Mouse (Mus musculus) hindbrain, embryonic 13.5 days (tissue): Measurements from ENCODE around the gene Mmp14. TPM values are rescaled to one million over a fixed set of nuclear protein-coding genes. Genes with fewer than 3 reads are reported as not detected.

ENCODE experiments used
- ATAC-seq: fragments of 200-750 bp; cut with Nextera tagmentation; 2 replicates; pipeline ENCODE4 v1.8.0; 2017; ENCODE audit warnings: moderate TSS enrichment; ENCODE audit not compliant: low FRiP score
- H3K27ac ChIP-seq: fragments of 300-500 bp; sonication (generic); 2 replicates; pipeline ENCODE4 v1.5.1; 2015; ENCODE audit warnings: inconsistent platforms, mild to moderate bottlenecking, moderate library complexity
- H3K27me3 ChIP-seq: fragments of 300-500 bp; sonication (generic); 2 replicates; pipeline ENCODE4 v1.6.1; 2015; ENCODE audit warnings: mild to moderate bottlenecking, inconsistent platforms
- H3K36me3 ChIP-seq: fragments of 300-500 bp; sonication (generic); 2 replicates; pipeline ENCODE4 v1.6.1; 2015; ENCODE audit warnings: mild to moderate bottlenecking, inconsistent platforms
- H3K4me1 ChIP-seq: fragments of 300-500 bp; sonication (generic); replicated peaks from 2 replicates; pipeline ENCODE4 v1.6.1; 2015; ENCODE audit warnings: inconsistent platforms
- H3K4me2 ChIP-seq: fragments of 300-500 bp; sonication (generic); 2 replicates; pipeline ENCODE4 v1.6.1; 2015; ENCODE audit warnings: inconsistent platforms, mild to moderate bottlenecking, moderate library complexity
- H3K4me3 ChIP-seq: fragments of 300-500 bp; sonication (generic); 2 replicates; pipeline ENCODE4 v1.5.1; 2015; ENCODE audit warnings: mild to moderate bottlenecking, inconsistent platforms
- H3K9ac ChIP-seq: fragments of 300-500 bp; sonication (generic); 2 replicates; pipeline ENCODE4 v1.6.1; 2015; ENCODE audit warnings: mild to moderate bottlenecking, inconsistent platforms
- H3K9me3 ChIP-seq: fragments of 300-500 bp; sonication (generic); 2 replicates; pipeline ENCODE4 v1.6.1; 2016; ENCODE audit warnings: inconsistent platforms
- WGBS: fragments of 180-500 bp; shearing (Covaris S2); methylation state at CpG from one replicate; pipeline ENCODE4 v1.1.7; 2015; 5-methylcytosine and 5-hydroxymethylcytosine counted together
- polyA plus RNA-seq: library from polyadenylated mRNA; unstranded; fragments of >200 nt; fragmentation: Nextera tagmentation; extraction: Ambion mirVana; gene quantifications from 2 replicates; pipeline ENCODE4 v1.2.1, GENCODE M21; 2015

The Mmp14 gene
- polyA plus RNA-seq, 1 experiment from 2014 or later = 54.9 TPM

GRCm38 (mm10) chr14:54442548-54442947, 11.1 kb downstream of the Mmp14 start:
- H3K4me3 ChIP-seq = no peak overlapping the region
- WGBS = 84% methylated on average over 3 of the region's 3 CpGs
- no peak overlapping the region for H3K9ac ChIP-seq
- no peak for ATAC-seq
- H3K27ac ChIP-seq = no peak overlapping the region
- H3K36me3 ChIP-seq = peaks cover 29% of the 10 kb centered on the region
- no peaks in the 10 kb centered on the region for H3K9me3 ChIP-seq
- no peaks in the 10 kb centered on the region for H3K27me3 ChIP-seq
- H3K4me2 ChIP-seq = no peak overlapping the region
- H3K4me1 ChIP-seq = no peaks in the 10 kb centered on the region

- no peak overlapping the region for H3K4me3 ChIP-seq
- H3K4me1 ChIP-seq = no peaks in the 10 kb centered on the region
- H3K27ac ChIP-seq = 0 out of 2 replicates have a peak overlapping the region, but pooled peaks have one; percentile 18
- WGBS = 32% methylated on average over 3 of the region's 3 CpGs
- H3K36me3 ChIP-seq = peaks cover 27% of the 10 kb centered on the region
- 0 out of 2 replicates have a peak, but pooled peaks have one; percentile 18 for ATAC-seq
- no peaks in the 10 kb centered on the region for H3K27me3 ChIP-seq
- H3K9me3 ChIP-seq = no peaks in the 10 kb centered on the region
- H3K9ac ChIP-seq = no peak overlapping the region
- H3K4me2 ChIP-seq = no peak overlapping the region
Measured at GRCm38 (mm10) chr14:54443196-54443595, 11.8 kb downstream of the Mmp14 start.

- H3K4me2 ChIP-seq = no peak overlapping the region
- ATAC-seq = no peak
- H3K27ac ChIP-seq = no peak overlapping the region
- no peaks in the 10 kb centered on the region for H3K27me3 ChIP-seq
- H3K36me3 ChIP-seq = peaks cover 19% of the 10 kb centered on the region
- H3K4me1 ChIP-seq = no peaks in the 10 kb centered on the region
- H3K4me3 ChIP-seq = no peak overlapping the region
- no peak overlapping the region for H3K9ac ChIP-seq
- no peaks in the 10 kb centered on the region for H3K9me3 ChIP-seq
- 72% methylated on average over 15 of the region's 15 CpGs for WGBS
Measured at GRCm38 (mm10) chr14:54443712-54444618, 12.6 kb downstream of the Mmp14 start.

- H3K9me3 ChIP-seq = no peaks in the 10 kb centered on the region
- no peak overlapping the region for H3K4me3 ChIP-seq
- H3K36me3 ChIP-seq = peaks cover 4% of the 10 kb centered on the region; the same call in 1 of the 2 replicates
- ATAC-seq = no peak
- no peaks in the 10 kb centered on the region for H3K27me3 ChIP-seq
- 65% methylated on average over 3 of the region's 3 CpGs for WGBS
- peak overlapping the region; percentile 24; the same call in 1 of the 2 replicates for H3K9ac ChIP-seq
- H3K4me1 ChIP-seq = 0 out of 2 replicates have a peak, but pooled peaks cover 3% of the 10 kb centered on the region
- no peak overlapping the region for H3K4me2 ChIP-seq
- no peak overlapping the region for H3K27ac ChIP-seq
Measured at GRCm38 (mm10) chr14:54445476-54445875, 14.1 kb downstream of the Mmp14 start.

GRCm38 (mm10) chr14:54453566-54453965, 22.2 kb downstream of the Mmp14 start:
- no peak overlapping the region for H3K4me3 ChIP-seq
- 0 out of 2 replicates have a peak, but pooled peaks cover 3% of the 10 kb centered on the region for H3K4me1 ChIP-seq
- H3K36me3 ChIP-seq = no peaks in the 10 kb centered on the region
- H3K27ac ChIP-seq = no peak overlapping the region
- H3K27me3 ChIP-seq = no peaks in the 10 kb centered on the region; the same call in 1 of the 2 replicates
- no peak overlapping the region for H3K4me2 ChIP-seq
- H3K9ac ChIP-seq = no peak overlapping the region
- no peaks in the 10 kb centered on the region for H3K9me3 ChIP-seq
- ATAC-seq = no peak
- 89% methylated on average over 9 of the region's 9 CpGs for WGBS

GRCm38 (mm10) chr14:54454669-54455528, 23.5 kb downstream of the Mmp14 start:
- ATAC-seq = no peak
- H3K36me3 ChIP-seq = no peaks in the 10 kb centered on the region
- H3K9me3 ChIP-seq = no peaks in the 10 kb centered on the region
- H3K4me1 ChIP-seq = no peaks in the 10 kb centered on the region
- no peak overlapping the region for H3K27ac ChIP-seq
- no peak overlapping the region for H3K4me2 ChIP-seq
- WGBS = 89% methylated on average over 11 of the region's 11 CpGs
- no peaks in the 10 kb centered on the region; the same call in 1 of the 2 replicates for H3K27me3 ChIP-seq
- H3K9ac ChIP-seq = no peak overlapping the region
- H3K4me3 ChIP-seq = no peak overlapping the region

- H3K4me3 ChIP-seq = no peak overlapping the region
- 85% methylated on average over 14 of the region's 14 CpGs for WGBS
- H3K27ac ChIP-seq = no peak overlapping the region
- H3K9ac ChIP-seq = no peak overlapping the region
- no peak for ATAC-seq
- no peaks in the 10 kb centered on the region for H3K36me3 ChIP-seq
- no peaks in the 10 kb centered on the region for H3K9me3 ChIP-seq
- H3K27me3 ChIP-seq = no peaks in the 10 kb centered on the region
- H3K4me1 ChIP-seq = no peaks in the 10 kb centered on the region
- no peak overlapping the region for H3K4me2 ChIP-seq
Measured at GRCm38 (mm10) chr14:54457907-54458569, 26.6 kb downstream of the Mmp14 start.

- H3K4me2 ChIP-seq = no peak overlapping the region
- ATAC-seq = no peak
- H3K9ac ChIP-seq = no peak overlapping the region
- no peaks in the 10 kb centered on the region for H3K9me3 ChIP-seq
- H3K4me1 ChIP-seq = peaks cover 19% of the 10 kb centered on the region
- no peak overlapping the region for H3K27ac ChIP-seq
- 93% methylated on average over 4 of the region's 4 CpGs for whole genome bisulfite sequencing
- H3K27me3 ChIP-seq = no peaks in the 10 kb centered on the region
- H3K4me3 ChIP-seq = no peak overlapping the region
- 0 out of 2 replicates have a peak, but pooled peaks cover under 1% of the 10 kb centered on the region for H3K36me3 ChIP-seq
Measured at GRCm38 (mm10) chr14:54462146-54462545, 30.7 kb downstream of the Mmp14 start.

GRCm38 (mm10) chr14:54463108-54463958, 31.9 kb downstream of the Mmp14 start:
- Histone ChIP-seq H3K9me3 (no peaks in the 10 kb centered on the region), H3K4me3 (peak overlapping the region; percentile 68), H3K27ac (peak overlapping the region; percentile 55), H3K9ac (peak overlapping the region; percentile 81), H3K4me1 (peaks cover 19% of the 10 kb centered on the region), H3K4me2 (peak overlapping the region; percentile 72), H3K36me3 (peaks cover 12% of the 10 kb centered on the region), H3K27me3 (no peaks in the 10 kb centered on the region)
- peak; percentile 21 for ATAC-seq
- WGBS = 16% methylated on average over 12 of the region's 12 CpGs

GRCm38 (mm10) chr14:54463959-54464292, 32.5 kb downstream of the Mmp14 start, which contains the start of gene Lrp10:
Gene Lrp10 (plus strand): TSS chr14:54464137.
- H3K36me3 ChIP-seq = peaks cover 18% of the 10 kb centered on the region
- peak within 1 kb of the TSS; percentile 68 for H3K4me3 ChIP-seq
- peak within 1 kb of the TSS; percentile 55 for H3K27ac ChIP-seq
- H3K4me1 ChIP-seq = peaks cover 19% of the 10 kb centered on the region
- peak; percentile 91 for ATAC-seq
- H3K27me3 ChIP-seq = no peaks in the 10 kb centered on the region
- H3K4me2 ChIP-seq = peak within 1 kb of the TSS; percentile 72
- peak within 1 kb of the TSS; percentile 81 for H3K9ac ChIP-seq
- WGBS = under 1% methylated on average over 32 of the region's 35 CpGs
- no peaks in the 10 kb centered on the region for H3K9me3 ChIP-seq
